Mouse (Mus musculus): ENCODE data around the gene Zfp709.
"Not testable (repeated sequence)": the region's sequence is repeated elsewhere in the genome, so short reads cannot be mapped to it uniquely, and the experiment has no call there.

Gene Zfp709

GRCm38 (mm10) chr8:71881618-71882274 is at the start of gene Zfp709:
Zfp709 (plus strand) TSS chr8:71882019.
- no peak for DNase-seq (ENCODE audit: extremely low spot score, low read depth, low spot score)

- DNase-seq (ENCODE audit: extremely low spot score, low read depth, low spot score): not testable (repeated sequence)
Measured at GRCm38 (mm10) chr8:71838207-71838606, 43.6 kb upstream of the Zfp709 start.

GRCm38 (mm10) chr8:71841201-71841817 is 40.5 kb upstream of the Zfp709 start:
- not testable (repeated sequence) for DNase-seq (ENCODE audit: extremely low spot score, low read depth, low spot score)

- DNase-seq (ENCODE audit: extremely low spot score, low read depth, low spot score): not testable (repeated sequence)
Measured at GRCm38 (mm10) chr8:71842476-71842875, 39.3 kb upstream of the Zfp709 start.

- not testable (repeated sequence) for DNase-seq (ENCODE audit: extremely low spot score, low read depth, low spot score)
Measured at GRCm38 (mm10) chr8:71844453-71844852, 37.4 kb upstream of the Zfp709 start.

GRCm38 (mm10) chr8:71845993-71846483 is 35.8 kb upstream of the Zfp709 start:
- DNase-seq (ENCODE audit: extremely low spot score, low read depth, low spot score): not testable (repeated sequence)

GRCm38 (mm10) chr8:71846745-71847144 is 35.1 kb upstream of the Zfp709 start:
- DNase-seq (ENCODE audit: extremely low spot score, low read depth, low spot score): not testable (repeated sequence)

GRCm38 (mm10) chr8:71851014-71851413 is 30.8 kb upstream of the Zfp709 start:
- DNase-seq (ENCODE audit: extremely low spot score, low read depth, low spot score): not testable (repeated sequence)

GRCm38 (mm10) chr8:71853360-71853759 is 28.5 kb upstream of the Zfp709 start:
- not testable (repeated sequence) for DNase-seq (ENCODE audit: extremely low spot score, low read depth, low spot score)

GRCm38 (mm10) chr8:71856630-71857328 is 25.0 kb upstream of the Zfp709 start:
- DNase-seq (ENCODE audit: extremely low spot score, low read depth, low spot score): not testable (repeated sequence)

GRCm38 (mm10) chr8:71857364-71857763 is 24.5 kb upstream of the Zfp709 start:
- not testable (repeated sequence) for DNase-seq (ENCODE audit: extremely low spot score, low read depth, low spot score)

GRCm38 (mm10) chr8:71861551-71861950 is 20.3 kb upstream of the Zfp709 start:
- not testable (repeated sequence) for DNase-seq (ENCODE audit: extremely low spot score, low read depth, low spot score)

- DNase-seq (ENCODE audit: extremely low spot score, low read depth, low spot score): not testable (repeated sequence)
Measured at GRCm38 (mm10) chr8:71862038-71862437, 19.8 kb upstream of the Zfp709 start.

- DNase-seq (ENCODE audit: extremely low spot score, low read depth, low spot score): not testable (repeated sequence)
Measured at GRCm38 (mm10) chr8:71900666-71901065, 18.8 kb downstream of the Zfp709 start.

- DNase-seq (ENCODE audit: extremely low spot score, low read depth, low spot score): not testable (repeated sequence)
Measured at GRCm38 (mm10) chr8:71903084-71903483, 21.3 kb downstream of the Zfp709 start.

- DNase-seq (ENCODE audit: extremely low spot score, low read depth, low spot score): no peak
Measured at GRCm38 (mm10) chr8:71906809-71907208, 25.0 kb downstream of the Zfp709 start.

- DNase-seq (ENCODE audit: extremely low spot score, low read depth, low spot score): no peak
Measured at GRCm38 (mm10) chr8:71907798-71908257, 26.0 kb downstream of the Zfp709 start.

- peak; percentile 67 for DNase-seq (ENCODE audit: extremely low spot score, low read depth, low spot score)
Measured at GRCm38 (mm10) chr8:71908309-71909261, 26.8 kb downstream of the Zfp709 start, which contains the start of the genes Zfp882 and Zfp617. Zfp882 (plus strand) TSS chr8:71908608. Zfp617 (plus strand) TSS chr8:71908635.

GRCm38 (mm10) chr8:71912286-71912685 is 30.5 kb downstream of the Zfp709 start:
- DNase-seq (ENCODE audit: extremely low spot score, low read depth, low spot score): no peak

All from hindlimb bud, embryonic 11.5 days (tissue).